16 mouse cellular contexts compared by ENCODE assay signal in genomic region chr3:135971611-135972010, GRCm38 (mm10).
A peak's percentile ranks its signal among the peaks of the same experiment; 100 is the strongest.
DNase-seq lines count a peak whose midpoint lies in the region; ATAC-seq lines count a peak whose summit lies in the region.
"Had no signal": no experiment of that assay in that cellular context is flagged by ENCODE, and none has a peak within 500 bp of the region (broad histone marks: within the 10 kb centered on the region; RNA-seq: fewer than 3 reads in every experiment).

No protein-coding gene starts in this region.

- no peaks in the 10 kb centered on the region for H3K36me3 ChIP-seq in midbrain, embryonic 14.5 days (ENCODE audit: control insufficient read depth, insufficient read depth, low read length)
- no peaks in the 10 kb centered on the region for H3K36me3 ChIP-seq in midbrain, embryonic 16.5 days (ENCODE audit: control insufficient read depth, insufficient read depth, low read length)
- H3K36me3 ChIP-seq: embryonic facial prominence, embryonic 10.5 days; forebrain, embryonic 10.5 days; neural tube, embryonic 13.5 days had no signal

- no peak overlapping the region for H3K27ac ChIP-seq in midbrain, embryonic 14.5 days (replicated peaks; ENCODE audit: low read depth, low read length)
- H3K27ac ChIP-seq in midbrain, embryonic 16.5 days (ENCODE audit: low read length), result no peak overlapping the region
- H3K27ac ChIP-seq: embryonic facial prominence, embryonic 10.5 days; forebrain, embryonic 10.5 days; neural tube, embryonic 13.5 days had no signal

- no peaks in the 10 kb centered on the region for H3K27me3 ChIP-seq in midbrain, embryonic 14.5 days (ENCODE audit: control insufficient read depth, insufficient read depth, low read length)
- H3K27me3 ChIP-seq in midbrain, embryonic 16.5 days (ENCODE audit: control insufficient read depth, insufficient read depth, low read depth, low read length), result no peaks in the 10 kb centered on the region
- H3K27me3 ChIP-seq: neural tube, embryonic 13.5 days had no signal

- no peak overlapping the region for H3K4me3 ChIP-seq in midbrain, embryonic 14.5 days (replicated peaks; ENCODE audit: low read depth, low read length)
- H3K4me3 ChIP-seq in midbrain, embryonic 16.5 days (ENCODE audit: low read depth, low read length), result no peak overlapping the region
- H3K4me3 ChIP-seq: embryonic facial prominence, embryonic 10.5 days; forebrain, embryonic 10.5 days; megakaryocyte, embryonic 14.5 days; neural tube, embryonic 13.5 days had no signal

- no peak overlapping the region for H3K9ac ChIP-seq in midbrain, embryonic 14.5 days (replicated peaks; ENCODE audit: low read length)
- no peak overlapping the region for H3K9ac ChIP-seq in midbrain, embryonic 16.5 days (ENCODE audit: low read depth, low read length)
- H3K9ac ChIP-seq: neural tube, embryonic 13.5 days had no signal

- peak; percentile 33 for DNase-seq in midbrain, embryonic 14.5 days
- DNase-seq in frontal cortex, postnatal 25 days (ENCODE audit: low spot score in 2 of 2), result peak; percentile 6 to 25
- DNase-seq in left cerebral cortex, adult 9 months (ENCODE audit: low spot score in 2 of 2), result peak; percentile 33 to 64
- DNase-seq in right cerebral cortex, postnatal 36 days (ENCODE audit: low spot score in 2 of 2), result peak; percentile 52 to 69
- DNase-seq in testis, postnatal 10 days (ENCODE audit: low spot score), result no peak
- DNase-seq in cerebellum, adult 9-10 months, result no peak
- no peak for DNase-seq in cerebellum, adult 8-10 months
- DNase-seq: adrenal gland, postnatal 14 days; cerebellum, adult 9-11 months; lung, adult 2 months; thymus, adult 18-20 months had no signal

- H3K4me1 ChIP-seq in midbrain, embryonic 14.5 days (ENCODE audit: control insufficient read depth, insufficient read depth, low read length), result no peaks in the 10 kb centered on the region
- H3K4me1 ChIP-seq in midbrain, embryonic 16.5 days (ENCODE audit: control insufficient read depth, insufficient read depth, low read length), result peaks cover 3% of the 10 kb centered on the region; the same call in 1 of the 2 replicates
- H3K4me1 ChIP-seq: embryonic facial prominence, embryonic 10.5 days; forebrain, embryonic 10.5 days; megakaryocyte, embryonic 14.5 days; neural tube, embryonic 13.5 days had no signal

- WGBS in midbrain, embryonic 14.5 days, result 54% methylated on average over 4 of the region's 4 CpGs
- 56% methylated on average over 4 of the region's 4 CpGs for WGBS in midbrain, embryonic 16.5 days

- H3K4me2 ChIP-seq in midbrain, embryonic 14.5 days (ENCODE audit: low read length), result no peak overlapping the region
- no peak overlapping the region for H3K4me2 ChIP-seq in midbrain, embryonic 16.5 days (ENCODE audit: low read length)
- H3K4me2 ChIP-seq: neural tube, embryonic 13.5 days had no signal

- no peak for ATAC-seq in midbrain, embryonic 14.5 days (ENCODE audit: low FRiP score, low TSS enrichment)
- ATAC-seq in midbrain, embryonic 16.5 days, result no peak

- H3K9me3 ChIP-seq in midbrain, embryonic 14.5 days (ENCODE audit: control insufficient read depth, low read length), result no peaks in the 10 kb centered on the region
- H3K9me3 ChIP-seq in midbrain, embryonic 16.5 days (replicated peaks; ENCODE audit: control insufficient read depth, low read length, poor library complexity, severe bottlenecking), result no peaks in the 10 kb centered on the region
- H3K9me3 ChIP-seq: embryonic facial prominence, embryonic 10.5 days; forebrain, embryonic 10.5 days; megakaryocyte, embryonic 14.5 days; neural tube, embryonic 13.5 days had no signal

Comparison
In these comparisons a context has a peak if more than half of its experiments do, and no peak if none do; other contexts are left out.
1. DNase-seq: peak in midbrain, embryonic 14.5 days (single experiment), frontal cortex, postnatal 25 days (2 of 2), left cerebral cortex, adult 9 months (2 of 2) and right cerebral cortex, postnatal 36 days (2 of 2); none in testis, postnatal 10 days (single experiment), cerebellum, adult 9-10 months (single experiment) and cerebellum, adult 8-10 months (single experiment).